Mouse (Mus musculus): ENCODE measurements around the gene Fsd2. TPM values are rescaled to one million over a fixed set of nuclear protein-coding genes. Genes with fewer than 3 reads are reported as not detected.

Fsd2 gene
- polyA plus RNA-seq, 1 experiment from 2014 or later = 0.04 TPM

DNA sequence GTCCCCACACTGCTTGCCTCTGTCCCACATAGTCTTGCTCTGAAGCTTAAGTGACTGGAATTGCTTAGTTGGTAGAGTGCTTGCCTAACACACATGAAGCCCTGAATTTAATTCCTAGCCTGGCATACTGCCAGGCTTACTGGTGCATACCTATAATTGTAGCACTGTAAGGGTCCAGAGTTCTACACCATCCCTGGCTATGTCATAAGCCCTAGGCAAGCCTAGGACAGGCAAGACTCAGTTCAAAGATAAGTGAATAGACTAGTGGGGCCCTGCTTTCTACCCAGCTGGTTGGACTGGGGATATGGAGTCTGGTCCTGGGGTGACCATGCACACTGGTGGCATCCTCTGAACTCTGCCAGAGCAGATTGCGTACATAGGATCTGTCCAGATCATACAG lies 30.9 kb upstream of the Fsd2 start:
- H3K4me3 ChIP-seq (ENCODE audit: low read depth, low read length) = no peak overlapping the region
- H3K36me3 ChIP-seq (ENCODE audit: control insufficient read depth, insufficient read depth, low read length) = 0 out of 2 replicates have a peak, but pooled peaks cover 4% of the 10 kb centered on the region
- no peak overlapping the region for H3K4me2 ChIP-seq (ENCODE audit: low read depth, severe bottlenecking)
- no peaks in the 10 kb centered on the region for H3K4me1 ChIP-seq (ENCODE audit: control insufficient read depth, insufficient read depth, low read length)
- DNase-seq (ENCODE audit: low spot score) (no peak), ATAC-seq (ENCODE audit: insufficient number of reproducible peaks, low FRiP score, low TSS enrichment, low read depth) (no peak)
- H3K27me3 ChIP-seq (ENCODE audit: control insufficient read depth, insufficient read depth, low read length) = no peaks in the 10 kb centered on the region
- H3K9me3 ChIP-seq (ENCODE audit: control insufficient read depth, low read length) = no peaks in the 10 kb centered on the region
- WGBS = 85% methylated on average over 1 of the region's 1 CpGs
- no peak overlapping the region for H3K9ac ChIP-seq (ENCODE audit: low read length)
- H3K27ac ChIP-seq (replicated peaks; ENCODE audit: low read depth, low read length) = no peak overlapping the region

DNA sequence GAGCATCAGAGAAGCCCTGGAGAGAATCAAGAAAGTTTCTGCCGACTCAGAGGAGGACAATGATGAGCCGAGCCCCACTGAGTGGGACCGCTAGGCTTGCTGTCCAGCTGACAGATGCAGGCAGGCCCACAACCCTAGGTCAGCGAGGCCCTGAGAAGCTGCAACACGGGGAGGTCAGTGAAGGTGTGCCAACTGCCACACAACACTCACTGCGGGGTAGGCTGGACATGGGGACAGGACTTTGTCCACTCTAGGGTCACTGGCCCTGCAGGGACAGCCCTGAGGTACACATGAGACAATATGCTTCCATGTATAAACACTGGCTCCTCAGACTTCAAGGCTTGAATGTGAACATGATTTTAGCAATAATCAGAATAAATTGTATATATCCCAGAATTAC lies 29.3 kb upstream of the Fsd2 start:
- H3K9ac ChIP-seq (ENCODE audit: low read length) = no peak overlapping the region
- H3K27ac ChIP-seq (replicated peaks; ENCODE audit: low read depth, low read length) = no peak overlapping the region
- H3K4me1 ChIP-seq (ENCODE audit: control insufficient read depth, insufficient read depth, low read length) = no peaks in the 10 kb centered on the region
- DNase-seq (ENCODE audit: low spot score) (no peak), ATAC-seq (ENCODE audit: insufficient number of reproducible peaks, low FRiP score, low TSS enrichment, low read depth) (no peak)
- 0 out of 2 replicates have a peak, but pooled peaks cover 4% of the 10 kb centered on the region for H3K36me3 ChIP-seq (ENCODE audit: control insufficient read depth, insufficient read depth, low read length)
- no peak overlapping the region for H3K4me3 ChIP-seq (ENCODE audit: low read depth, low read length)
- no peaks in the 10 kb centered on the region for H3K9me3 ChIP-seq (ENCODE audit: control insufficient read depth, low read length)
- WGBS = 93% methylated on average over 6 of the region's 6 CpGs
- no peak overlapping the region for H3K4me2 ChIP-seq (ENCODE audit: low read depth, severe bottlenecking)
- H3K27me3 ChIP-seq (ENCODE audit: control insufficient read depth, insufficient read depth, low read length) = no peaks in the 10 kb centered on the region

DNA sequence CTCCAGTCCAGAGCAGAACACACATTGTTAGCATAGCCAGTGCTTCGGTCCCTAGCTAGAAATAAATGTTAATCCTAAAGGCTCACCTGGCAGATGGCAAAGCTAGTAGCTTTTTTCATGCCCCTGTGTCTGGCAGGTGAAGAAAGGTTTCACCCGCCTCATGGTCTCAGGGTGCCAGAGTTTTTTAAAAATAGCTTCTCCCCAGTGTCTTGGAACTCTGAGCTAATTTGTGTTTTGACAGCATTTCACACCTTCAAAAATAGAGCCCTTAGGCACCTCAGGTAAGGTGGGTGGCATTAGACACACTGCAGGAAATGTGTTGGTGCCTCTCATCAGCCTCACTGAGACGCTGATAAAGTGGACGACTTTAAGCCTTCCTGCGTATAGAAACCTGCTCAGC lies 28.3 kb upstream of the Fsd2 start:
- H3K27ac ChIP-seq (replicated peaks; ENCODE audit: low read depth, low read length) = no peak overlapping the region
- DNase-seq (ENCODE audit: low spot score) = no peak
- H3K9me3 ChIP-seq (ENCODE audit: control insufficient read depth, low read length) = no peaks in the 10 kb centered on the region
- H3K9ac ChIP-seq (ENCODE audit: low read length) = no peak overlapping the region
- H3K4me1 ChIP-seq (ENCODE audit: control insufficient read depth, insufficient read depth, low read length) = no peaks in the 10 kb centered on the region
- no peak overlapping the region for H3K4me2 ChIP-seq (ENCODE audit: low read depth, severe bottlenecking)
- ATAC-seq (ENCODE audit: insufficient number of reproducible peaks, low FRiP score, low TSS enrichment, low read depth) = no peak
- H3K27me3 ChIP-seq (ENCODE audit: control insufficient read depth, insufficient read depth, low read length) = no peaks in the 10 kb centered on the region
- 88% methylated on average over 5 of the region's 5 CpGs for WGBS
- H3K36me3 ChIP-seq (ENCODE audit: control insufficient read depth, insufficient read depth, low read length) = 0 out of 2 replicates have a peak, but pooled peaks cover 4% of the 10 kb centered on the region
- no peak overlapping the region for H3K4me3 ChIP-seq (ENCODE audit: low read depth, low read length)

DNA sequence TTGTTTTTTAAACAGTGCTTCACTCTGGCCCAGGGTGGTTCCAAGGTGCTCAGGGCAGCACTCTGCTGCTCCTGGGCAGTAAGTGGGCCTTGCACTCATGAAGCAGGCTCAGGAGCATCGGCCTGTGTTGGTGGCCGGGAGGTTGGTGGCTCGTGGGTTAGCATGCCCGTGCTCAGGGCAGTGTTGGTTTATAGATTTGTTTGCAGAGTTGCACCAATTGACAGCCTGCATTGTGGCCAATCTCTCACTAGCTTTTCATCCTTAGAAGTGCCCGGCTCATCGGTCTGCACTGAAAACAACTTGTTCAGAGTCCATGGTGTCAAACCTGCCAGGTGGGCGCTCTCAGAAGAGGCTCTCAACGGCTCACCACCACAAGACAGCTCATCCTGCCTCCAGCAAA lies 26.6 kb upstream of the Fsd2 start:
- WGBS = 86% methylated on average over 8 of the region's 8 CpGs
- no peak overlapping the region for H3K27ac ChIP-seq (replicated peaks; ENCODE audit: low read depth, low read length)

DNA sequence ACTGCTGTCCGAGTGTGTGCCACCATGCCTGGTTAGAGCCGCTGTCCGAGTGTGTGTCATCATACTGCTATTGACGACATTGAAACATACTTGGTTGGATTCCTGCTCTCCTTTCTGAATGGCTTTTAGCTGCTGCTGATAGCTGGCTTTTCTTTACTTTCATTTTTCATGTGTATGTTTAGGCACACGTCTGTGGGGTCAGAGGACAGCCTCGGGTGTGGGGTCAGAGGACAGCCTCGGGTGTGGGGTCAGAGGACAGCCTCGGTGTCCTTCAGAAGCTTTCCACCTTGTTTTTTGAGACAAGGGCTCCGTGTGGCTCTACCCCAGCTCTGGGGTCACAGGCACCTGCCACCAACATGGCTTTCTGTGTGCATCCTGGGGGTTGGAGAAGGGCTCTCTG lies 25.9 kb upstream of the Fsd2 start:
- 85% methylated on average over 9 of the region's 9 CpGs for WGBS
- no peak overlapping the region for H3K4me3 ChIP-seq (ENCODE audit: low read depth, low read length)
- no peaks in the 10 kb centered on the region for H3K27me3 ChIP-seq (ENCODE audit: control insufficient read depth, insufficient read depth, low read length)

More for the DNA sequence above, 26.6 kb upstream of the Fsd2 start:
- H3K27me3 ChIP-seq (ENCODE audit: control insufficient read depth, insufficient read depth, low read length) = no peaks in the 10 kb centered on the region
- H3K4me3 ChIP-seq (ENCODE audit: low read depth, low read length) = no peak overlapping the region
- DNase-seq (ENCODE audit: low spot score) (no peak), ATAC-seq (ENCODE audit: insufficient number of reproducible peaks, low FRiP score, low TSS enrichment, low read depth) (no peak)
- no peak overlapping the region for H3K4me2 ChIP-seq (ENCODE audit: low read depth, severe bottlenecking)
- H3K4me1 ChIP-seq (ENCODE audit: control insufficient read depth, insufficient read depth, low read length) = no peaks in the 10 kb centered on the region
- H3K9me3 ChIP-seq (ENCODE audit: control insufficient read depth, low read length) = no peaks in the 10 kb centered on the region
- no peak overlapping the region for H3K9ac ChIP-seq (ENCODE audit: low read length)
- 0 out of 2 replicates have a peak, but pooled peaks cover 4% of the 10 kb centered on the region for H3K36me3 ChIP-seq (ENCODE audit: control insufficient read depth, insufficient read depth, low read length)

DNA sequence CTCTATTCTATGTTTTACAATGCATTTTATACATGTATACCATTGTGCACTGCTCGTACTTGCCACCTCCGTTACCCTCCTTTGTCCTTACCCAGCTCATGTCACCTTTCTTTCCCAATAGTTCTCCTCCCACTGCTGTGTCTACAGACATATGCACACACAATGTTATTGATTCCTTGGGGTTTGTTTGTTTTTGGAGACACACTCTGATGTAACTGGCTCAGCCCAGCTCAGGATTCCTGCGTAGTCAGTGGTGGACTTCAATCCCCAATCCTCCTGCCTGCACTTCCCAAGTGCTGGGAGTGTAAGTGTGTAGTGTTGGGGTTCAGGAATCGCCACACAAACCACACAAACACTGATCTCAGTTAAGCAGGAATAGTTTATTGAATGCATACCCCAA lies 20.5 kb upstream of the Fsd2 start:
- H3K27ac ChIP-seq (replicated peaks; ENCODE audit: low read depth, low read length) = no peak overlapping the region
- H3K4me1 ChIP-seq (ENCODE audit: control insufficient read depth, insufficient read depth, low read length) = no peaks in the 10 kb centered on the region
- 86% methylated on average over 4 of the region's 4 CpGs for WGBS
- H3K9ac ChIP-seq (ENCODE audit: low read length) = no peak overlapping the region
- H3K9me3 ChIP-seq (ENCODE audit: control insufficient read depth, low read length) = no peaks in the 10 kb centered on the region
- ATAC-seq (ENCODE audit: insufficient number of reproducible peaks, low FRiP score, low TSS enrichment, low read depth) = no peak
- no peak overlapping the region for H3K4me2 ChIP-seq (ENCODE audit: low read depth, severe bottlenecking)
- H3K27me3 ChIP-seq (ENCODE audit: control insufficient read depth, insufficient read depth, low read length) = no peaks in the 10 kb centered on the region
- no peak for DNase-seq (ENCODE audit: low spot score)
- peaks cover 5% of the 10 kb centered on the region for H3K36me3 ChIP-seq (ENCODE audit: control insufficient read depth, insufficient read depth, low read length)
- no peak overlapping the region for H3K4me3 ChIP-seq (ENCODE audit: low read depth, low read length)

More for the DNA sequence above, 25.9 kb upstream of the Fsd2 start:
- H3K4me2 ChIP-seq (ENCODE audit: low read depth, severe bottlenecking) = no peak overlapping the region
- H3K9ac ChIP-seq (ENCODE audit: low read length) = no peak overlapping the region
- H3K27ac ChIP-seq (replicated peaks; ENCODE audit: low read depth, low read length) = no peak overlapping the region
- no peaks in the 10 kb centered on the region for H3K4me1 ChIP-seq (ENCODE audit: control insufficient read depth, insufficient read depth, low read length)
- no peak for DNase-seq (ENCODE audit: low spot score)
- 0 out of 2 replicates have a peak, but pooled peaks cover 4% of the 10 kb centered on the region for H3K36me3 ChIP-seq (ENCODE audit: control insufficient read depth, insufficient read depth, low read length)
- no peak for ATAC-seq (ENCODE audit: insufficient number of reproducible peaks, low FRiP score, low TSS enrichment, low read depth)
- no peaks in the 10 kb centered on the region for H3K9me3 ChIP-seq (ENCODE audit: control insufficient read depth, low read length)

DNA sequence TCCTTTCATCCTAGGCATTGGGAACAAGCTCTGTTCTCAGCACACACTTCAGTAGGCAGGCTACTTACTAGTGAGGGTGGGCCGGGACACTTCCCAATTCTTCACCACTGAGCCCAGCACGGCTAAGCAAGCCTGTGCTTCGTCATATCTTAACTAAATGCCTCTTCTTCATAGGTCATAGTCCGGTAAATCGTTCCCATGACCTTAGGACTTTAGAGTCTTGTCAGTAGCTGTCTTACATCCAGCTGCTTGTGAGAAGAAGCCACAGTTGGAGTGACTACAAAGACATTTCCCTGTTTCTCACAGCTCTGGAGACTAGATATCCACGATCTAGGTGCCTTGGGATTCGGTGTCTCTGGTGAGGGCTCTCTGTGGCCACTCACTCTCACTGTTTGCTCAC lies 18.6 kb upstream of the Fsd2 start:
- H3K36me3 ChIP-seq (ENCODE audit: control insufficient read depth, insufficient read depth, low read length) = peaks cover 5% of the 10 kb centered on the region
- no peaks in the 10 kb centered on the region for H3K27me3 ChIP-seq (ENCODE audit: control insufficient read depth, insufficient read depth, low read length)
- no peak overlapping the region for H3K27ac ChIP-seq (replicated peaks; ENCODE audit: low read depth, low read length)
- 88% methylated on average over 7 of the region's 7 CpGs for WGBS
- no peaks in the 10 kb centered on the region for H3K4me1 ChIP-seq (ENCODE audit: control insufficient read depth, insufficient read depth, low read length)
- no peak overlapping the region for H3K4me3 ChIP-seq (ENCODE audit: low read depth, low read length)
- H3K9me3 ChIP-seq (ENCODE audit: control insufficient read depth, low read length) = no peaks in the 10 kb centered on the region
- H3K4me2 ChIP-seq (ENCODE audit: low read depth, severe bottlenecking) = no peak overlapping the region
- no peak overlapping the region for H3K9ac ChIP-seq (ENCODE audit: low read length)
- no peak for ATAC-seq (ENCODE audit: insufficient number of reproducible peaks, low FRiP score, low TSS enrichment, low read depth)
- DNase-seq (ENCODE audit: low spot score) = no peak

DNA sequence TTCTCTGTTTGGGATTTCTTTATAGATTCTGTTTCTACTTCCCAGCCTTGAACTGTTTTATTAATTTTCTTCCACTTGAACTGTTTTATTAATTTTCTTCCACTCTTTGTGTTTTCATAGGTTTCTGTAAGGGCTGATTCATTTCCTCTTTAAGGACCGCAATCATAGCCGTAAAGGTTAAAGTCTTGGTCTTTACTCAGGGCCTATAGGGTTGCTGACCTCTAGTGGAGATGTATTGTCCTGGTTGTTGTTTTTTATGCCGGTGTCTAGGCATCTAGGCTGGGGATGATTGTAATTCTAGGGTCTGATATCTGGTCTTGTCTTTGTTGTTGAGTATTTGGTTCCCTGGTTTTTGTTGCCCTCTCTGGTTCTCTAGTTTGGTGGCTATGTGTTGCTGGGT lies 16.8 kb upstream of the Fsd2 start:
- H3K27me3 ChIP-seq (ENCODE audit: control insufficient read depth, insufficient read depth, low read length) = no peaks in the 10 kb centered on the region
- H3K4me2 ChIP-seq (ENCODE audit: low read depth, severe bottlenecking) = no peak overlapping the region
- no peak overlapping the region for H3K27ac ChIP-seq (replicated peaks; ENCODE audit: low read depth, low read length)
- no peaks in the 10 kb centered on the region for H3K9me3 ChIP-seq (ENCODE audit: control insufficient read depth, low read length)
- DNase-seq (ENCODE audit: low spot score) (no peak), ATAC-seq (ENCODE audit: insufficient number of reproducible peaks, low FRiP score, low TSS enrichment, low read depth) (no peak)
- H3K4me1 ChIP-seq (ENCODE audit: control insufficient read depth, insufficient read depth, low read length) = no peaks in the 10 kb centered on the region
- no peak overlapping the region for H3K9ac ChIP-seq (ENCODE audit: low read length)
- 68% methylated on average over 3 of the region's 3 CpGs for WGBS
- peaks cover 5% of the 10 kb centered on the region for H3K36me3 ChIP-seq (ENCODE audit: control insufficient read depth, insufficient read depth, low read length)
- no peak overlapping the region for H3K4me3 ChIP-seq (ENCODE audit: low read depth, low read length)

DNA sequence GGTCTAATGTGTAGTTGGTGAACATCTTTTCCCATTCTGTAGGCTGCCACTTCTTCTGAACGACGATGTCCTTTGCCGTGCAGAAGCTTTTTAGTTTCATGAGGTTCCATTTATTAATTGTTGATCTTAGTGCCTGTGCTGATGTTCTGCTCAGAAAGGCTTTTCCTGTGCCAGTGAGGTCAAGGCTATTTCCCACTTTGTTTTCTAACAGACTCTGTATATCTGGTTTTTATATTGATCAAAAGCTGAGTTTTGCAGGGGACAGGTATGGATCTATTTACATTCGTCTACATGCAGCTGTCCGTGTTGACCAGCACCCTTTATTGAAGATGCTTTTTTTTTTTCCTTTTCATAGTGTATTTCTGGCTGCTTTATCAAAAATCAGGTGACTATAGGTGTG lies 12.6 kb upstream of the Fsd2 start:
- H3K36me3 ChIP-seq (ENCODE audit: control insufficient read depth, insufficient read depth, low read length) = no peaks in the 10 kb centered on the region; the same call in 1 of the 2 replicates
- H3K9ac ChIP-seq (ENCODE audit: low read length) = no peak overlapping the region
- H3K4me1 ChIP-seq (ENCODE audit: control insufficient read depth, insufficient read depth, low read length) = no peaks in the 10 kb centered on the region
- ATAC-seq (ENCODE audit: insufficient number of reproducible peaks, low FRiP score, low TSS enrichment, low read depth) (no peak), DNase-seq (ENCODE audit: low spot score) (no peak)
- H3K4me3 ChIP-seq (ENCODE audit: low read depth, low read length) = no peak overlapping the region
- no peak overlapping the region for H3K4me2 ChIP-seq (ENCODE audit: low read depth, severe bottlenecking)
- no peaks in the 10 kb centered on the region for H3K9me3 ChIP-seq (ENCODE audit: control insufficient read depth, low read length)
- 97% methylated on average over 5 of the region's 5 CpGs for WGBS
- no peaks in the 10 kb centered on the region for H3K27me3 ChIP-seq (ENCODE audit: control insufficient read depth, insufficient read depth, low read length)
- H3K27ac ChIP-seq (replicated peaks; ENCODE audit: low read depth, low read length) = no peak overlapping the region
